In the genomic region with DNA sequence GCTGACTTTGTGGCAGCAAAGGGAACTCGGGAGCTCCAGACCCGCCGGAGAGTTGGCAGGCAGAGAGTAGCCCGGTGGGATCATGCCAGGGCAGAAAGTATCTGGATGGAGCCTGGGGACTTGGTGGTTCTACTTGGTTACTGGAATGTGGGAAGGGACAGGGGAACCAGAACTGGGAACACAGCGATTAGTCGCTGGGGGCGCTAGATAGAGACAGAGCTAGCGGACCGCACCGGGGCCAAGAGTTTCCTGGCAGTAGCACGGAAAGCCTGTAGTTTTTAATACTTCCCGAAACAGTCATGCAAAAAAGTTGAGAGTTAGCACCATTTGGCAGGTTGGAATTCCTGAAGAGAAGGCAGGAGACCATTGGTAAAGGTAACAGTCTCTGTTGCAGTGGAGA, we compare ENCODE assay signal across 8 mouse cellular contexts. TPM values are rescaled to one million over a fixed set of nuclear protein-coding genes. Genes with fewer than 3 reads are reported as not detected.
A peak's percentile ranks its signal among the peaks of the same experiment; 100 is the strongest.
DNase-seq lines count a peak whose midpoint lies in the region; ATAC-seq lines count a peak whose summit lies in the region.

No protein-coding gene starts in this region.

- H3K9me3 ChIP-seq in hindbrain, embryonic 10.5 days: no peaks in the 10 kb centered on the region
- H3K9me3 ChIP-seq in hindbrain, embryonic 13.5 days: no peaks in the 10 kb centered on the region
- no peaks in the 10 kb centered on the region for H3K9me3 ChIP-seq in embryonic facial prominence, embryonic 14.5 days (ENCODE audit: control insufficient read depth, low read length)

- WGBS in hindbrain, embryonic 10.5 days: 22% methylated on average over 12 of the region's 12 CpGs
- 18% methylated on average over 12 of the region's 12 CpGs for WGBS in hindbrain, embryonic 13.5 days
- WGBS in embryonic facial prominence, embryonic 14.5 days: 20% methylated on average over 12 of the region's 12 CpGs

- H3K4me1 ChIP-seq in hindbrain, embryonic 10.5 days (replicated peaks): peaks cover 5% of the 10 kb centered on the region; the same call in 1 of the 2 replicates
- H3K4me1 ChIP-seq in hindbrain, embryonic 13.5 days (replicated peaks): peaks cover 4% of the 10 kb centered on the region
- H3K4me1 ChIP-seq in embryonic facial prominence, embryonic 14.5 days (ENCODE audit: control insufficient read depth, insufficient read depth, low read length): peaks cover 3% of the 10 kb centered on the region

- no peaks in the 10 kb centered on the region for H3K36me3 ChIP-seq in hindbrain, embryonic 10.5 days
- no peaks in the 10 kb centered on the region for H3K36me3 ChIP-seq in hindbrain, embryonic 13.5 days
- no peaks in the 10 kb centered on the region for H3K36me3 ChIP-seq in embryonic facial prominence, embryonic 14.5 days (ENCODE audit: control insufficient read depth, insufficient read depth, low read length)

- no peak overlapping the region for H3K4me2 ChIP-seq in hindbrain, embryonic 13.5 days
- no peak overlapping the region for H3K4me2 ChIP-seq in embryonic facial prominence, embryonic 14.5 days (ENCODE audit: low read depth, low read length)

- H3K27ac ChIP-seq in hindbrain, embryonic 10.5 days: no peak overlapping the region
- no peak overlapping the region for H3K27ac ChIP-seq in hindbrain, embryonic 13.5 days
- H3K27ac ChIP-seq in embryonic facial prominence, embryonic 14.5 days (replicated peaks; ENCODE audit: low read depth, low read length): no peak overlapping the region

- H3K27me3 ChIP-seq in hindbrain, embryonic 10.5 days (ENCODE audit: insufficient read depth, poor library complexity, severe bottlenecking): peaks cover 3% of the 10 kb centered on the region; the same call in 1 of the 2 replicates
- H3K27me3 ChIP-seq in hindbrain, embryonic 13.5 days: 0 out of 2 replicates have a peak, but pooled peaks cover 3% of the 10 kb centered on the region
- H3K27me3 ChIP-seq in embryonic facial prominence, embryonic 14.5 days (replicated peaks; ENCODE audit: control insufficient read depth, insufficient read depth, low read length): no peaks in the 10 kb centered on the region

- H3K4me3 ChIP-seq in hindbrain, embryonic 10.5 days: no peak overlapping the region
- no peak overlapping the region for H3K4me3 ChIP-seq in hindbrain, embryonic 13.5 days
- H3K4me3 ChIP-seq in embryonic facial prominence, embryonic 14.5 days (ENCODE audit: low read depth, low read length): no peak overlapping the region

- peak; percentile 23 for DNase-seq in hindbrain, embryonic 10.5 days (ENCODE audit: low spot score)
- peak; percentile 49 for DNase-seq in WW6 (ENCODE audit: low read depth, low spot score)
- peak; percentile 41 for DNase-seq in embryonic facial prominence, embryonic 14.5 days (ENCODE audit: low spot score)
- DNase-seq in kidney, adult 9 months: peak; percentile 68
- DNase-seq in lung, postnatal 4 days: peak; percentile 48 to 61
- DNase-seq in frontal cortex, postnatal 36 days (ENCODE audit: low spot score in 2 of 2): no peak
- no peak for DNase-seq in urinary bladder, adult 2 months (ENCODE audit: low spot score)

- H3K9ac ChIP-seq in hindbrain, embryonic 13.5 days: no peak overlapping the region
- no peak overlapping the region for H3K9ac ChIP-seq in embryonic facial prominence, embryonic 14.5 days (ENCODE audit: low read depth, low read length)

- no peak for ATAC-seq in hindbrain, embryonic 13.5 days (ENCODE audit: low FRiP score)
- no peak; the same call in 1 of the 2 replicates for ATAC-seq in embryonic facial prominence, embryonic 14.5 days (ENCODE audit: low read depth)

RNA-seq across cellular contexts. Expression of a gene that starts 5.7 kb away (rescaled TPM):
- polyA plus RNA-seq in hindbrain, embryonic 10.5 days (2016; fragmentation: Nextera tagmentation; extraction: Ambion mirVana): 11.5 and 12.0 TPM in 2 replicates
- polyA plus RNA-seq in hindbrain, embryonic 13.5 days (2015; fragmentation: Nextera tagmentation; extraction: Ambion mirVana): 11.8 and 11.9 TPM in 2 replicates
- polyA plus RNA-seq in embryonic facial prominence, embryonic 14.5 days (2014; fragmentation: Nextera tagmentation; extraction: Ambion mirVana): 9.6 and 10.1 TPM in 2 replicates
- polyA plus RNA-seq in urinary bladder, adult 2 months (2012; rRNA removed): 3.8 and 4.3 TPM in 2 replicates

RNA-seq across cellular contexts. Expression of a gene that starts 17.7 kb away (rescaled TPM):
- polyA plus RNA-seq in hindbrain, embryonic 10.5 days (2016; fragmentation: Nextera tagmentation; extraction: Ambion mirVana): 0.09 TPM in 1 of 2 replicates, not detected in the other
- 0.08 and 0.09 TPM in 2 replicates for polyA plus RNA-seq in hindbrain, embryonic 13.5 days (2015; fragmentation: Nextera tagmentation; extraction: Ambion mirVana)
- 0.22 and 0.61 TPM in 2 replicates for polyA plus RNA-seq in embryonic facial prominence, embryonic 14.5 days (2014; fragmentation: Nextera tagmentation; extraction: Ambion mirVana)
- polyA plus RNA-seq in urinary bladder, adult 2 months (2012; rRNA removed): 0.01 and 0.04 TPM in 2 replicates

RNA-seq across cellular contexts. Expression of a gene that starts 37.5 kb away (rescaled TPM):
- 477 and 484 TPM in 2 replicates for polyA plus RNA-seq in hindbrain, embryonic 10.5 days (2016; fragmentation: Nextera tagmentation; extraction: Ambion mirVana)
- polyA plus RNA-seq in hindbrain, embryonic 13.5 days (2015; fragmentation: Nextera tagmentation; extraction: Ambion mirVana): 586 and 604 TPM in 2 replicates
- 692 and 697 TPM in 2 replicates for polyA plus RNA-seq in embryonic facial prominence, embryonic 14.5 days (2014; fragmentation: Nextera tagmentation; extraction: Ambion mirVana)
- polyA plus RNA-seq in urinary bladder, adult 2 months (2012; rRNA removed): 193 and 214 TPM in 2 replicates

Comparison
In these comparisons a context has a peak if more than half of its experiments do, and no peak if none do; other contexts are left out.
1. DNase-seq: peak in hindbrain, embryonic 10.5 days (single experiment), WW6 (single experiment), embryonic facial prominence, embryonic 14.5 days (single experiment), kidney, adult 9 months (single experiment) and lung, postnatal 4 days (2 of 2); none in frontal cortex, postnatal 36 days (0 of 2) and urinary bladder, adult 2 months (single experiment).